Mouse (Mus musculus) WW6 (cell line): ENCODE results near the gene Sec13.

Source experiments
- DNase-seq: peaks from one replicate; pipeline ENCODE4 v3.0.0-alpha.2; 2013; ENCODE audit warnings: low read depth, low spot score

Gene Sec13

GRCm38 (mm10) chr6:113712718-113713117 is 27.8 kb downstream of the Sec13 start:
- DNase-seq, result no peak

- DNase-seq, result no peak
Observed at GRCm38 (mm10) chr6:113697222-113698205, 43.0 kb downstream of the Sec13 start.

- DNase-seq, result peak; percentile 99
Observed at GRCm38 (mm10) chr6:113696582-113697221, 43.8 kb downstream of the Sec13 start, which contains the start of gene Tatdn2. Gene Tatdn2 (plus strand): TSS chr6:113697050.

- no peak for DNase-seq
Observed at GRCm38 (mm10) chr6:113695766-113696355, 44.7 kb downstream of the Sec13 start.

- DNase-seq, result no peak
Observed at GRCm38 (mm10) chr6:113695203-113695602, 45.3 kb downstream of the Sec13 start.

- DNase-seq, result no peak
Observed at GRCm38 (mm10) chr6:113693377-113693776, 47.2 kb downstream of the Sec13 start.

GRCm38 (mm10) chr6:113692661-113693133 is 47.8 kb downstream of the Sec13 start:
- no peak for DNase-seq

GRCm38 (mm10) chr6:113691084-113691462 is 49.5 kb downstream of the Sec13 start:
- no peak for DNase-seq

GRCm38 (mm10) chr6:113690400-113691083 is 50.0 kb downstream of the Sec13 start:
- no peak for DNase-seq

GRCm38 (mm10) chr6:113690008-113690399 is 50.5 kb downstream of the Sec13 start:
- no peak for DNase-seq

GRCm38 (mm10) chr6:113686551-113687125 is 53.9 kb downstream of the Sec13 start:
- no peak for DNase-seq

GRCm38 (mm10) chr6:113683081-113683825 is 57.3 kb downstream of the Sec13 start:
- peak; percentile 57 for DNase-seq

- peak; percentile 72 for DNase-seq
Observed at GRCm38 (mm10) chr6:113681271-113681670, 59.3 kb downstream of the Sec13 start.

GRCm38 (mm10) chr6:113679993-113680566 is 60.5 kb downstream of the Sec13 start:
- no peak for DNase-seq

GRCm38 (mm10) chr6:113678246-113679012 is 62.1 kb downstream of the Sec13 start:
- no peak for DNase-seq
